Mouse (Mus musculus): ENCODE results near the gene Trmt10c.

The Trmt10c gene

DNA sequence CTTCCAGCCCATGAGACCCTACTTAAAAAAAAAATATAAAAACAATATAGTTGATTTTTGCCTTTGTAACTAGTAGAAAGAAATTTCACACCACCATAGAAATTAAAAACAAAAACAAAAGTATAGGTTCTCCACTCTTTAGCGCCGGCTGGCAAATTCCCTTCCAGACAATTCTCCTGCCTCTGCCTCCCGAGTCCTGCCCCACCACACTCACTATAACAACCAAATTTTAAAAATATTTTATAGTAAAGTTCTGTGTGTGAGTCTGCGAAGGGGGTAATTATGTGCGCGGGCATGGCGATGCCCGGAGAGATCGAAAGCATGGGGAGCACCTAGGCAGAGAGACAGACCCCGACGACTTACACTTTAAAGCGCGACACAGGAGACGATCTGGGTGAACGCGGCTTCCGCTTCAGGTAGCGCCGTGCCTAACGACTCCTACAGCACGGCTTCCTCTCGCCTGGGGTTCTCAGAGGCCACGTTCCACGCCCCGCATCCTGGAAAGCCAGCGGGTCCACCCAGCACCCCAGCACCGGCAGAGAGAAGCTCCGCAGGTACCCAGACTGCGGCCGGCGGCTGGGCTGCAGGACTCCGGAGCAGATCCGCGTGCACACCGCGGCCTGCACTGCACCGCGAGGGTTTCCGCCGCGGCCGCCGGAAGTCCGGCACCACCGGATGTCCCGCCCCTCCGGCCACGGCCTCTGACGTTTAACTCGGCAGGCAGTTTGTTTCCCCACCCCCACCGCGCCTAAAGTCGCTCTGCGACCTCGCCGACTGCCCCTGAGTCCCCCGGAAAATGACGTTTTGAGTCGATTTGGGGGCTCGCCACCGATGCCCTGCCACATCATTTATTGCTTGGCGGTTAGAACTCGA, at the start of gene Trmt10c:
Trmt10c (minus strand) TSS at position 682 of the 873 bp plus-strand sequence.
- in situ Hi-C loops (cut with MboI, MseI): loop anchor here (10.0 kb wide), 1 partner anchor 133 kb away; no protein-coding TSS in a partner anchor

GRCm38 (mm10) chr16:56086336-56086735, 48.7 kb upstream of the Trmt10c start:
- in situ Hi-C loops (cut with MboI, MseI): no loop called here

DNA sequence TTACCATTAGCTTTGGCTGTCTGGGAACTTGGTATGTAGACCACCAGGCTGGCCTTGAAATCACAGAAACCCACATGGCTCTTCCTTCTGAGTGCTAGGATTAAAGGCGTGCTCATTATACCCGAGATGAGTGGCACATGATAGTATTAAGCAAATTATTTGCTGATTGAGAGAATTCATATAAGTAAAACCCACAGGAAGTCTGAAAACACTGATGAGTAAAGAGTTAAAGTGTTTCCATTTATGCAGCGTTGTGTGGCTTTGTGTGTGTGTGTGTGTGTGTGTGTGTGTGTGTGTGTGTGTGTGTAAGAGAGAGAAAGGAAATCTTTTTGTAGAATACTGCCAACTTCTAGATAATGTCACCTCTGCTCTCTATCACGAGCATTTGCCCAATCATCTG, 44.1 kb upstream of the Trmt10c start:
- in situ Hi-C loops (cut with MboI, MseI): no loop called here

DNA sequence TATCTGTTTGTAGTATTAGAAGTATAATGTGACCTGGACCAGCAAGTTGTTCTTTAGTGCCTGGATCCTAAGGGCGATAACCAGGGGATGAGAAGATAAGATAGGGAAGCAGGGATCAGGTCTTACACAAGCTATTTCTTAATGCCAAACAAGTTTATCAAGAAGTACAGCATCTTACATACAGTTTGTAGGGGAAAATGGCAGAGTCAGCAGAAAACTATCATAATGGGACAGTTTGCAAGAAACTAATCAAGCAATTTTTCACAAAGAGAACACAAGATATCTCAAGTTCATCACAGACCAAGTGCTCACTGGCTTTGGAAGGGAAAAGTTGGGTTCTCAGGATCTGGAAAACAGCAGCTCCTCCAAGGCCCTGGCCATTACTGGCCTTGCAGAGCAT, 41.8 kb upstream of the Trmt10c start:
- in situ Hi-C loops (cut with MboI, MseI): loop anchor here (10.0 kb wide), 1 partner anchor 115 kb away; the partner anchor contains the start of gene Rpl24

DNA sequence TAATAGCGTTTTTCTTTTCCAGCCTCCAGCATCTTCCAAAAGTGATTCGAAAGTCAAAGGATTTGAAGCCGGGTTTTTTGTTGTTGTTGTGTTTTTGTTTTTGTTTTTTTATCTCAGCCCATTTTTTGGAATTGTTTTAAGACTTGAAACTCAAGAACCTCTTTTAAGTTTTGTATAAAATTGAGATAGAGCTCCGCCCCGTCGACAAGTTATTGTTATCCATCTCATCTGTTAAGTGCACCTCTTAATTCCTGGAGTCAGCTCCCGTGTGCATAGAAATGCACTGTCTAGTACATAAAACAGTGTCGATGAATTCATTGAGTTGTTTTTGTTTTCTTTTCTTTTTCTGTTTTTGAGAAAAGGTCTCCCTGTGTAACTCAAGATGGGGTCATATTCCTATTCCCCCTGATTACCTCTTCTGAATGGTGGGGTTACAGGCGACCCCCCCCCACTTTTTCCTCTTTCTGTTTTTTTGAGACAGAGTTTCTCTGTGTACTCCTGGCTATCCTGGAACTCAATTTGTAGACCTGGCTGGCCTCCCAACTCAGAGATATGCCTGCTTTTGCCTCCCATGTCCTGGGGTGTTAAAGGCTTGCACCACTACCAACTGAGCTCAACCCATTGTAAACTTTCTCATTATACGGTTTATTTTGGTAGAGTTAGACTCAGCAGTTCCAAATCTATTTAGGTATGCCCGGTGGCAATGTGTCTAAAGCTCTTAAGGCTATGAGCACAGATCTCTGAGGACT, 38.7 kb upstream of the Trmt10c start:
- in situ Hi-C loops (cut with MboI, MseI): loop anchor here (10.0 kb wide), 1 partner anchor 111 kb away; the partner anchor contains the start of gene Rpl24

GRCm38 (mm10) chr16:56075222-56076111, 37.8 kb upstream of the Trmt10c start:
- in situ Hi-C loops (cut with MboI, MseI): loop anchor here (10.0 kb wide), 1 partner anchor 111 kb away; the partner anchor contains the start of gene Rpl24

- in situ Hi-C loops (cut with MboI, MseI): loop anchor here (10.0 kb wide), 1 partner anchor 110 kb away; the partner anchor contains the start of gene Rpl24
These were observed 36.9 kb upstream of the Trmt10c start for GRCm38 (mm10) chr16:56074565-56074964.

- in situ Hi-C loops (cut with MboI, MseI): loop anchor here (10.0 kb wide), 1 partner anchor 109 kb away; the partner anchor contains the start of gene Rpl24
These were observed 36.5 kb upstream of the Trmt10c start for GRCm38 (mm10) chr16:56074122-56074521.

- in situ Hi-C loops (cut with MboI, MseI): loop anchor here (10.0 kb wide), 1 partner anchor 108 kb away; the partner anchor contains the start of gene Rpl24
These were observed 35.5 kb upstream of the Trmt10c start for GRCm38 (mm10) chr16:56073150-56073549.

DNA sequence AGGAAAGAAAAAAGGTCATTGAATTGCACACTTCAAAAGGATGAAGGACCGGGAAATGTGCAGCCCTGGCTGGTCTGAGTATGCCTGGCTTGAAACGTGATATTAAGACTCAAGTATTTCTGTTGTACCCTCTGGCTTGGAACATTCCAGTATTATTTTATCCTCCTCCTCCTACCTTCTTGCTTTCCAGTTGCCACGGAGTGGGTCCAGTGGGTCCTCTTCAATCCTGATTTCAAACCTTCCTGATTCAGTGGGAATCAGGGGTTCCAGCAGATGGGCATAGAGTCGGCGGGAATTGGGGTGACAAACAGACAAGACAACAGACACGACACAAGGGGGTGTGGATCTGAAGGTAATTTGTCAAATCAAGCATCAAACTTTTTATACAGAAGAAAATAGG, 34.9 kb upstream of the Trmt10c start:
- in situ Hi-C loops (cut with MboI, MseI): loop anchor here (10.0 kb wide), 1 partner anchor 108 kb away; the partner anchor contains the start of gene Rpl24

DNA sequence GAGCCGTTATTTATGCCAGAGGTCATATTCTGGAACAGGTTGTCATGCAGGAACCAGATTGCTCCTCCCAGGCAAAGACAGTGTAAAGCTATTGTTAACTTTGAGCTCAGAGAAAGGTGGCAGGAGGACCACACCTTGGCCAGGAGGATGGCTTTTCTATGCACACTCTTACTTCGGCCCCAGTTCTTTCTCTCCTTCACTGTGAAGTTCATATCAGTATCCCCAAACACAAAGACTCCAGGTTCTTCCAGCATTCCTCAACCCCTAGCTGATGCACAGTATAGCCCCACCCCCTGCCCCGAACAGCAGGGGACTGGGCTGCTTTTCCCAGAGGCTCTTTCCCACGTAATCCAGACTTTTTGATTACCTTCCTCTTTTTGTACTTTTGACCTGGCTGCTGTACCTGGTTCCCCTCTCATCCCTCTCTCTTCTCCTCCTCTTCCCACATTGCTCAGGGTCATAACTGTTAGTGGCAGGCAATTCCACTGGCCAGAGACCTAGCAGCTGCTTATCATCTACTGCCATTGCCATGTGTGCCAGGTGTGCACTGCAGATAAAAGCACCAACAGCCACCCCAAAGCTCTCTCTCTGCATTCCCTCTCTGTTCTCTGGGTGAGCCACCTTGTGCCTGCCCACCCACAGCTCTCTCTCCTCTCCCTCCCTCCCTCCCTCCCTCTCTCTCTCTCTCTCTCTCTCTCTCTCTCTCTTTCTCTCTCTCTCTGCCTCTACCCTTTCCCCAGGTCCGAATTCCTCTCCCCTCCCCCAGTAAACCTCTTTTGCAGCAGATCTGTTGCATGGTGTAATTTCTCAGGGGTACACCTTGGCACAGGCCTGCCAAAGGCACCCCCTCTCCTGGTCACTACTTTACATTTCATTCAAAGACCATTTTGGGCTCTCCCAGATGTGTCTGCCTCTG, 34.0 kb upstream of the Trmt10c start:
- in situ Hi-C loops (cut with MboI, MseI): loop anchor here (10.0 kb wide), 1 partner anchor 107 kb away; the partner anchor contains the start of gene Rpl24

GRCm38 (mm10) chr16:56068523-56069070, 31.0 kb upstream of the Trmt10c start:
- in situ Hi-C loops (cut with MboI, MseI): no loop called here

- in situ Hi-C loops (cut with MboI, MseI): no loop called here
These were observed 28.5 kb upstream of the Trmt10c start for GRCm38 (mm10) chr16:56066113-56066512.

GRCm38 (mm10) chr16:56064334-56064990, 26.8 kb upstream of the Trmt10c start:
- in situ Hi-C loops (cut with MboI, MseI): no loop called here

DNA sequence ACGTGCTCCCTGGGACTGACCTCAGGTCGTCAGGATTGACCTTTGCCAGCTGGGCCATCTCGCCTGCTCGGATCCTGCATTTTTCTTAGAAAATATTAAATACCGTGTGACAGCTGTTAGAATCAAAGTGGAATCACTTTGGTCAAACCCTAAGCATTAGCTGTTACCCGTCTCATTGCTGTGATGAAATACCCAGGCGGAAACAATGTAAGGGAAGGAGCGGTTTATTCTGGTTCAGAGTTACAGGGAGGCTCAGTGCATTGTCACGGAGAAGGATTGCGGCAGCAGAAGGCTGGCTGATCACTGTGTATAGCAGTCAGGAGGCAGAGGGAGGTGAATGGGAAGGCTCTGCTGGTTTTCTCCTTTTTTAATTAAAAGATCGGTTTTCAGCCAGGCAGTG, 25.4 kb upstream of the Trmt10c start:
- in situ Hi-C loops (cut with MboI, MseI): no loop called here

- in situ Hi-C loops (cut with MboI, MseI): no loop called here
These were observed 24.5 kb upstream of the Trmt10c start for GRCm38 (mm10) chr16:56061995-56062594.

- in situ Hi-C loops (cut with MboI, MseI): no loop called here
These were observed 20.5 kb upstream of the Trmt10c start for GRCm38 (mm10) chr16:56058151-56058550.

GRCm38 (mm10) chr16:56056944-56057590, 19.4 kb upstream of the Trmt10c start:
- in situ Hi-C loops (cut with MboI, MseI): no loop called here

Measured in T-helper 2 cell (primary cell).